Mouse (Mus musculus): Measurements from ENCODE around the gene Fbxl18.

Fbxl18 gene

GRCm38 (mm10) chr5:142822286-142823095, 72.7 kb downstream of the Fbxl18 start:
- DNase-seq (ENCODE audit: low read depth): peak; percentile 94

DNA sequence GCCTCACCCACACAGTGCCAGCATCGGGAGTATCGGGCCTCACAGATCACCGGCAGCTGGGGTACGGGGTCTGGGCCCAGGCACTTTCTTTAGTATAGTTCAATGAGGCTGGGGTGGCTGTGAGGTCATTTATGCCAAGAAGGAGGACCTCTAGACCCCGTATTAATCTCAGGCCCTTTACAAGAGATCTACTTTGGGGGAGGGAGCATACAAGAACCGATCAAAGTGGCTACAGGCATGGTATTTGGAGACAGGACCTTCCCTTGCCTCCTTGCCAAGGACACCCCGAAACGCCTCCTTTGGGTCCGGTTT, 73.3 kb downstream of the Fbxl18 start:
- DNase-seq (ENCODE audit: low read depth): no peak

- peak; percentile 96 for DNase-seq (ENCODE audit: low read depth)
Observed at GRCm38 (mm10) chr5:142821266-142821973, 73.8 kb downstream of the Fbxl18 start.

DNA sequence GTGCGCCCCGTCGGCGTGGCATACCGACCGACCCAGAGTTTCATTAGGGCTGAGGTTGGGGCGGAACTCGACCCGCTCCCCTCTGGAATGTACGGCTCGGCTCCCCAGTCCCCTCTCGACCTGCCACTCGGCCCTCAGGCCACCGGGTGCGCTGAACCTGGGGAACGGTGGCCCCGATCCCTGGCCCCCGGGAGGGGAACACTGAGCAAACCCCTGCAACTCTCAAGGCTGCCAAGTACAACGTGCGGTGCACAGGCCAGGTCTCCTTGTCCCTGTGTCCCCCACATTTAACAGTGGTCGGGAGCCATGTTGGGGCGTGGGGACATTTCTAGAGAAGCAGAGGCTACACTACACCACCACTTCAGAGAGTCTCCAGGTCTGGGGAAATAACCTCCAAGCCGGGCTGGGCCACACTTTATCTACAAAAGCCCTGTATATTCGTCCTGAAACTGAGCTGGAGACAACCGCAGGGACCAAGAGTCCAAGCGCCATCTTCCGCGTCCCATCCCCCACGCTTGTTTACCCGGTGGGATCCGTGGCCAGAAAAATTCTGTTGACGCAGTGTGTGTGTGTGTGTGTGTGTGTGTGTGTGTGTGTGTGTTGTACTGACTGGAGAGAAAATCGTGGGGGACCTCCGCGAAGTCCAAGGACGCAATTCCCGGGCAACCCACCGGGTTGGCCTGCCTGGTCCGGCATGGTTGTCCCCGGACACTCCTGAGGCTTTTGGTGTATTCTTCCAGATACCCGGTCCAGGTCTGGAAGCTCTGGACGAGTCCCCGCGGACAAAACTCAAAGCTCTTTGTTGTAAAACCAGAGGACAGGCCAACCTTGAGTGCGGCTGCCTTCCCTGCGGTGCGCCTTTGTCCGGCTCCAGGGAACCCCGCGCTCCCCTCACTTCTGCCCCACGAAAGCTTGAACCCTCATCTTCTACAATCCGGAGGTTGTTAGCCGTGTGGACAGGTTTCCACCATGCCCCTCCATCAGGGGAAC, 74.7 kb downstream of the Fbxl18 start:
- DNase-seq (ENCODE audit: low read depth): peak; percentile 88

- DNase-seq (ENCODE audit: low read depth): peak; percentile 89
Observed at GRCm38 (mm10) chr5:142819385-142820275, 75.6 kb downstream of the Fbxl18 start.

- peak; percentile 95 for DNase-seq (ENCODE audit: low read depth)
Observed at GRCm38 (mm10) chr5:142818435-142819360, 76.5 kb downstream of the Fbxl18 start.

GRCm38 (mm10) chr5:142817524-142818434, 77.4 kb downstream of the Fbxl18 start, which contains the start of gene Tnrc18:
TSS of gene Tnrc18 (minus strand) at chr5:142817662.
- DNase-seq (ENCODE audit: low read depth): peak; percentile 100

Data from NIH3T3 (cell line).